Mouse (Mus musculus) liver, embryonic 16.5 days (tissue): ENCODE results near the gene Gm10065. TPM values are rescaled to one million over a fixed set of nuclear protein-coding genes. Genes with fewer than 3 reads are reported as not detected.
"Not testable (repeated sequence)": the region's sequence is repeated elsewhere in the genome, so short reads cannot be mapped to it uniquely, and the experiment has no call there.

ENCODE experiments used
- ATAC-seq: fragments of 200-750 bp; cut with Nextera tagmentation; 2 replicates; pipeline ENCODE4 v1.8.0; 2017; ENCODE audit warnings: low read depth, mild to moderate bottlenecking, moderate number of reproducible peaks, moderate library complexity
- H3K27ac ChIP-seq: fragments of 300-500 bp; sonication (generic); 2 replicates; pipeline ENCODE4 v1.5.1; 2014; ENCODE audit warnings: mild to moderate bottlenecking, low read length
- H3K27me3 ChIP-seq: fragments of 300-500 bp; sonication (generic); 2 replicates; pipeline ENCODE4 v1.6.1; 2014; ENCODE audit warnings: low read depth, low read length, mixed read lengths; ENCODE audit not compliant: control insufficient read depth, insufficient read depth
- H3K36me3 ChIP-seq: fragments of 300-500 bp; sonication (generic); 2 replicates; pipeline ENCODE4 v1.6.1; 2014; ENCODE audit warnings: mild to moderate bottlenecking; ENCODE audit not compliant: control insufficient read depth, insufficient read depth
- H3K4me1 ChIP-seq: fragments of 300-500 bp; sonication (generic); 2 replicates; pipeline ENCODE4 v1.6.1; 2014; ENCODE audit warnings: low read depth, low read length, mixed read lengths; ENCODE audit not compliant: control insufficient read depth
- H3K4me2 ChIP-seq: fragments of 300-500 bp; sonication (generic); 2 replicates; pipeline ENCODE4 v1.6.1; 2014; ENCODE audit warnings: low read depth, low read length, mixed read lengths
- H3K4me3 ChIP-seq: fragments of 300-500 bp; sonication (generic); 2 replicates; pipeline ENCODE4 v1.5.1; 2014; ENCODE audit warnings: low read depth, mild to moderate bottlenecking, low read length
- H3K9ac ChIP-seq: fragments of 300-500 bp; sonication (generic); 2 replicates; pipeline ENCODE4 v1.6.1; 2014; ENCODE audit warnings: low read depth, low read length
- H3K9me3 ChIP-seq: fragments of 300-500 bp; sonication (generic); replicated peaks from 2 replicates; pipeline ENCODE4 v1.6.1; 2016; ENCODE audit warnings: low read length; ENCODE audit not compliant: control insufficient read depth
- WGBS: fragments of 180-500 bp; shearing (Covaris S2); extraction: QIAGEN DNeasy Blood & Tissue Kit; methylation state at CpG from one replicate; pipeline ENCODE4 v1.1.7; 2014; ENCODE audit not compliant: insufficient replicate concordance; 5-methylcytosine and 5-hydroxymethylcytosine counted together
- polyA plus RNA-seq: library from polyadenylated mRNA; unstranded; fragments of >200 nt; fragmentation: Nextera tagmentation; extraction: Ambion mirVana; gene quantifications from 2 replicates; pipeline ENCODE4 v1.2.1, GENCODE M21; 2015

Gm10065 gene
- polyA plus RNA-seq, 1 experiment from 2014 or later, result not detected

DNA sequence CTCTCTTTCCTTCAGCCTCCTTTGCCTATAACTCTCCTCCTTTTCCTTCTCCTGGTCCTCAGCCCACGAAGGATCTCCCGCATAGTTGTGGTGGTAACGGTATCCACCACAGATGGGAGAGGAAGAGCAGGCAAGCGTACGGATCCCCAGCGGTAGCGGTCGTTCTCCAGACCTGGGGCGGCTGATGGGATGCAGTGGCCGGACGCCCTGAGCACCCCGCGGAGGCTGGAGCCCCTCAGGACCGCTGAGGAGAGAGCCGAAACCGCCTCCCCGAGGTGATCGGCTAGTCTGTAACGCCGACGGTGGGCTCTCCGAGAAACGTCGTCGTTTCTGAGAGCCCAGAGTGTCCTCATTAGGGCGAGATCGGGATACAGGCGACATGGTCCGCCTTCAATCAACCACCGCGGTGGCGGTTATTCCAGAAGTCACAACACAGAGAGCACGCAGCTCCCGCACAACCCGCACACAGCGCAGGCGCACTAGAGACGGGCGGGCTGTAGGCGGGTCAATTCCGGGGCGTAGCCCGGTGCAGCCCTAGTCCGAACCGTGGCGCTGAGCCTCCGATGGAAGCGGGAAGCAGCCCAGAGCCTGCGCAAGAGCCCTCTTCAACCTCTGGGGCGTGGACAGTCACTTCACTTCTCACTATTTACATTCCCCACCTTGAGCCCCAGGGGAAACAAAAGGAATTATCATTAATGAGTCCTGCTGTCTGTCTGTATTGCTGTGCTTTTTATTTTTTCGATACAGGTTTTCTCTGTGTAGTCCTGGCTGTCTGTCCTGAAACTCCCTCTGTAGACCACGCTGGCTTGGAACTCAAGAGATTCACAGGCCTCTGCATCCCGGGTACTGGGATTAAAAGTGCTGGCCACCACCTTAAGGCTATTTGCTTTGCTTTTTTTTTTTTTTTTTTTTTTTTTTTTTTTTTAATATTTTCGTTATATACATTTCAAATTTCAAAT, 10.9 kb downstream of the Gm10065 start, which contains the start of gene Nkapl:
Gene Nkapl, minus strand, starts transcription at position 449 of the 959 bp plus-strand sequence.
- H3K9me3 ChIP-seq, result no peaks in the 10 kb centered on the region
- WGBS, result 1% methylated on average over 54 of the region's 54 CpGs
- peaks cover 12% of the 10 kb centered on the region for H3K4me1 ChIP-seq
- H3K27ac ChIP-seq, result peak within 1 kb of the TSS; percentile 66
- H3K4me2 ChIP-seq, result peak within 1 kb of the TSS; percentile 99
- H3K36me3 ChIP-seq, result no peaks in the 10 kb centered on the region
- H3K4me3 ChIP-seq, result peak within 1 kb of the TSS; percentile 80
- peaks cover 3% of the 10 kb centered on the region; the same call in 1 of the 2 replicates for H3K27me3 ChIP-seq
- ATAC-seq, result peak; percentile 100
- peak within 1 kb of the TSS; percentile 84 for H3K9ac ChIP-seq

DNA sequence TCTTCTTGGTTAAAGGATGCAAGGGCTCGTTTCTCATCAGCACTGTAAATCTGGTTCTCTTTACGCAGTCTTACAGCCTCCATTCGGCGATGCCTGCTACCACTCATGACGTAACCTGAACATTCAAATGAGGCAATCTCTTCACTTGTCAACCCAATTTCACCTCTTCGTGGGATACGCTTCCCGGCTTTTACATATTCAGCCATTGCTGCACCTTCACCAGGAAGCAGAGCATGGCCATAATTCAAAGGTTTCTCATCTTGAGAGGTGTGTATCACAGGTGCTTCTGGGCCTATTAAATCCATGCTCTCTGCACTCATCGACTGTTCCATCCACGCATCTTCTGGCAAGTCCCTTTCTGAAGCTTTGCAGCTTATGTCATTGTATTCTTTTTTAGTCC, 11.9 kb downstream of the Gm10065 start:
- Histone ChIP-seq H3K9ac (no peak overlapping the region), H3K4me3 (no peak overlapping the region), H3K27ac (no peak overlapping the region), H3K4me1 (peaks cover 12% of the 10 kb centered on the region), H3K27me3 (peaks cover 3% of the 10 kb centered on the region; the same call in 1 of the 2 replicates), H3K36me3 (no peaks in the 10 kb centered on the region), H3K4me2 (no peak overlapping the region; the same call in 1 of the 2 replicates), H3K9me3 (no peaks in the 10 kb centered on the region)
- no peak for ATAC-seq
- WGBS, result 78% methylated on average over 10 of the region's 10 CpGs

DNA sequence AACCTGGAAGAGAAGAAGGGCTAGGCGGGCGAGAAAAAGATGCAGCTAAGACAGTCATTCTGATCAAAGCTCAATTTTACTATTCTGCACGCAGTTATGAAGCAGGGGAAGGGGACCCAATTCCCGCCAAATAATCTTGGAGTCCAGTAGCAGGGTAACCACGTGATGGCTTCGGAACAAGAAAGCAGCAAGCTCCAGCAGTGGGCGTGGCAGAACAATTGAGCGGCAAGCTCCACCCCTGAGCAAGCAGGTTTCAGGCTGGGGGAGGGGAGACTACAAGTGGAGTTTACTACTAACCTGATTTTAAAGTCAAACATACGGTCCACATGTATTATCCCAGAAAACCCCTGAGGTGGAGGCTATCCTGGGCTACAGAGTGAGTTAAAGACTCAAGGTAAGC, 16.7 kb downstream of the Gm10065 start:
- H3K9ac ChIP-seq, ATAC-seq, H3K36me3 ChIP-seq, H3K4me2 ChIP-seq, H3K27me3 ChIP-seq, H3K4me3 ChIP-seq, H3K9me3 ChIP-seq, H3K27ac ChIP-seq, H3K4me1 ChIP-seq: not testable (repeated sequence)
- 51% methylated on average over 9 of the region's 9 CpGs for WGBS

DNA sequence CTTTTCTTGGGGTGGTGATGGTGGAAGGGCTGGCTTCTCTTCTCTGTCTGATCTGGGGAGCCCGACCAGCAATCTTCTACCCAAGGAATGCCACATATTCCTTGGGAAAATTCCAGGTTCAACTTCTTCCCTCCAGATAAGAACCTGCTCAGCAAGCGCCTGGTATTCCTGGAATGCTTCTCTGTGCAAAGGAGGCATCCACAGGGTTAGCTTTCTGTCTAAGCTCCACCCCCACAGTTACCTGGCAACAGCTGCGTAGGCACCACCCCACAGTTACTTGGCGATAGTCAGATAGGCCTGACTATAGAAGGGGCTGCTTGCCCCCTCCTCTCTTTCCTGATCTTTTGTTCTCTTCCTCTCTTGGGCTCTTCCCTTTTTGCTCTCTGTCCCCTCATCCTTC, 22.9 kb downstream of the Gm10065 start:
- ATAC-seq, result no peak
- Histone ChIP-seq H3K9ac (no peak overlapping the region), H3K27me3 (no peaks in the 10 kb centered on the region; the same call in 1 of the 2 replicates), H3K4me1 (no peaks in the 10 kb centered on the region), H3K27ac (no peak overlapping the region), H3K4me3 (no peak overlapping the region), H3K9me3 (no peaks in the 10 kb centered on the region), H3K36me3 (no peaks in the 10 kb centered on the region), H3K4me2 (no peak overlapping the region)
- 22% methylated on average over 4 of the region's 4 CpGs for WGBS

DNA sequence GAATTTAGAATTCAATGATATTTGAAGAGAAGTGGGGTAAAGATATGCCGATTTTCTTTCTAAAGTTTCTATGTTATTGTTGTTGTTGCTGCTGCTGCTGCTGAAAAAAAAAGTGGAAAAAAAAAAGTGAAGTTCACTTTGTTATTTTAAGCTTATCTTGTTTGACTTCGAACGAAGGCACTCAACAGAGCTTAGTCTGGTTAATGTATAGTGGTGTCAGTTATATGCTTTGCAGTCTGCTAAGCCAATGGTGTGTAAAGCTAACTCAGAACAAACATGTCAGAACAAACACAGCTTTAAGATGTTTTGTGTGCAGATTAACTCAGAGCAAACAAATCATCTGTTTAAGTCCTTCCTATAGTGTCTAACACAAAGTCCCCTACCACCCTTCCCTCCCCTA, 25.1 kb downstream of the Gm10065 start:
- Histone ChIP-seq H3K9ac (no peak overlapping the region), H3K9me3 (no peaks in the 10 kb centered on the region), H3K4me2 (peak overlapping the region; percentile 64; the same call in 1 of the 2 replicates), H3K36me3 (no peaks in the 10 kb centered on the region), H3K27ac (peak overlapping the region; percentile 37), H3K4me3 (no peak overlapping the region), H3K4me1 (no peaks in the 10 kb centered on the region; the same call in 1 of the 2 replicates), H3K27me3 (no peaks in the 10 kb centered on the region; the same call in 1 of the 2 replicates)
- WGBS, result 51% methylated on average over 3 of the region's 3 CpGs
- ATAC-seq, result peak; percentile 80

DNA sequence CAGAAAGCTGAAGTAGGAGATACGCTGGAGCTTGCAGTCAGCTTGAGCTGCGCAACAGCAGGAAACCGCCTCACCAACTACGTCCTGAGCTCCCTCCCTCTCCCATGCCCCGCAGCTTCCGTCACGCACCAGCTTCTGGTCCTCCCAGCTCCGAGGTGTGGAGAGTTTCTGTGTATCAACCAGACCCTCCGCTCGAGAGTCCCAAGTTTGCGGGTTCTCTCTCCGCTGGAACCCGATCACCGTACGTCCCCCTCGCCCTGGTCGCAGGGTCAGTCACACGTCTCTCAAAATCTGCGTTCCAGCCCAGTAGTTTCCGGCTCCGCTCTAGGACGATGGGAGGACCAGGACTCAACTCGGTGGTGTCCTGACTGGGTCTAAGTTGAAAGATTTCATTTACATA, 25.8 kb downstream of the Gm10065 start, which contains the start of gene Zscan26:
Gene Zscan26, minus strand, starts transcription at position 282 of the 400 bp plus-strand sequence.
- Histone ChIP-seq H3K4me3 (peak within 1 kb of the TSS; percentile 72), H3K36me3 (no peaks in the 10 kb centered on the region), H3K27ac (peak within 1 kb of the TSS; percentile 71), H3K4me2 (peak within 1 kb of the TSS; percentile 64), H3K4me1 (no peaks in the 10 kb centered on the region; the same call in 1 of the 2 replicates), H3K27me3 (no peaks in the 10 kb centered on the region; the same call in 1 of the 2 replicates), H3K9ac (peak within 1 kb of the TSS; percentile 63), H3K9me3 (no peaks in the 10 kb centered on the region)
- ATAC-seq, result peak; percentile 75
- WGBS, result under 1% methylated on average over 23 of the region's 23 CpGs

DNA sequence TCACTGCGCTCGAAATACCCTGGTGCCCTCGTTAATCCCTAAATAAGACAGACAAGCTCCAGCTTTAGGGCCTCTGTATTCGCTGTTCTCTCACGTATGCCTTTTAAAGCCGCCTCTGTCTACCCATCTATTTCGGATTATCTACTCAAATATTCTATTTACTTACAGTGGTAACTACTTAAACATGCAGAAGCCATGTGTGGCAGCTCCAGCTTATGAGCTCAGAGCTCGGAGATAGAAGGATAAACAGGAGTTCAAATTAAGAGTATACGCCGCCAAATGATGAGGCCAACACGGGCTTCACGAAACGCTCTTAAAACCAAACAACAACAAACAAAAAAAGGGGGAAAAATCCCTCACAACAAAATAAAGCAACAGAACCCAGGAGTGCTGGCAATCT, 26.2 kb downstream of the Gm10065 start:
- peak overlapping the region; percentile 64 for H3K4me2 ChIP-seq
- peak overlapping the region; percentile 72 for H3K4me3 ChIP-seq
- peaks cover 1% of the 10 kb centered on the region for H3K4me1 ChIP-seq
- peak overlapping the region; percentile 63 for H3K9ac ChIP-seq
- H3K9me3 ChIP-seq, result no peaks in the 10 kb centered on the region
- peak overlapping the region; percentile 71 for H3K27ac ChIP-seq
- 2% methylated on average over 13 of the region's 13 CpGs for WGBS
- no peaks in the 10 kb centered on the region for H3K36me3 ChIP-seq
- no peak for ATAC-seq
- H3K27me3 ChIP-seq, result no peaks in the 10 kb centered on the region; the same call in 1 of the 2 replicates

DNA sequence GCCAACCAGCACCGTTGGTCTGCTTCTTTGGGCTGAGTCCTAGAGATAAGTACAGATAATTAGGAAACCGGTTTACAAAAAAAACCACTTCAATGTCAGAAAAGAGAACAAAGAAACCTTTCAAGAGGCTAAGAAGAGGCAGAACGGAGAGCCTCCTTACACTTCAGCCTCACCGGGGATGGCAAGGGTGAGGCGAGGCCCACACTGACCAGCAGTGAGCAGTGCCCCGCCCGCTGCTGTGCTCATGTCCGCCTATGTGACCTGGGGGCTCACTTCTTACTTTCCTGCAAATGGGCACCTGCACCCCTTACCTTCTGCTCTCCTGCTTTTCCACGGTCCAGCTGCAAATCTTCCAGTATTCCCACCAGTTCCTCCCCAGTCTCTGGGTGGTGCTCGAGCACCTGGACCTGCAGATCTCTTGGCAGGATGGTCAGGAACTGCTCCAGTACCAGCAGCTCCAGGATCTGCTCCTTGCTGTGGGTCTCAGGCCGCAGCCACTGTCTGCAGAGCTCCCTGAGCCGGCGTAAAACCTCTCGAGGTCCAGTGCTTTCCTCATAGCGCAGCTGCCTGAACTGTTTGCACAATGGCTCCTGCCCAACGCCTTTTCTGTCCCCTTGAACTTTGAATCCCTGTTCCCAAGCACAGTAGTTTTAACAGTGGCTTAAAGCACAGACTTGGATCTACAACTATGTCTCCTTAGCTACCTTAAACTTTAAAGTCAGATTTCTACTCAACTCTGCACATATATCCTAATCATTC, 31.2 kb downstream of the Gm10065 start:
- peak; percentile 66 for ATAC-seq
- WGBS, result 72% methylated on average over 16 of the region's 16 CpGs
- H3K27me3 ChIP-seq, result no peaks in the 10 kb centered on the region
- H3K36me3 ChIP-seq, result peaks cover 9% of the 10 kb centered on the region; the same call in 1 of the 2 replicates
- H3K4me1 ChIP-seq, result peaks cover 4% of the 10 kb centered on the region
- peak overlapping the region; percentile 51 for H3K27ac ChIP-seq
- no peak overlapping the region for H3K4me3 ChIP-seq
- H3K9ac ChIP-seq, result no peak overlapping the region
- H3K4me2 ChIP-seq, result no peak overlapping the region
- no peaks in the 10 kb centered on the region for H3K9me3 ChIP-seq
